Mouse (Mus musculus) hindbrain, embryonic 16.5 days (tissue): Measurements from ENCODE around the gene Cnnm2. TPM values are rescaled to one million over a fixed set of nuclear protein-coding genes. Genes with fewer than 3 reads are reported as not detected.

ENCODE experiments used
- ATAC-seq: fragments of 200-750 bp; cut with Nextera tagmentation; 2 replicates; pipeline ENCODE4 v1.8.0; 2017; ENCODE audit warnings: moderate TSS enrichment, moderate library complexity
- H3K27ac ChIP-seq: fragments of 300-500 bp; sonication (generic); 2 replicates; pipeline ENCODE4 v1.5.1; 2014; ENCODE audit warnings: low read depth, mild to moderate bottlenecking, control low read depth, low read length, moderate library complexity
- H3K27me3 ChIP-seq: fragments of 300-500 bp; sonication (generic); replicated peaks from 2 replicates; pipeline ENCODE4 v1.6.1; 2014; ENCODE audit warnings: low read length; ENCODE audit not compliant: control insufficient read depth, insufficient read depth
- H3K36me3 ChIP-seq: fragments of 300-500 bp; sonication (generic); 2 replicates; pipeline ENCODE4 v1.6.1; 2014; ENCODE audit warnings: mild to moderate bottlenecking, low read length, moderate library complexity, mixed read lengths; ENCODE audit not compliant: control insufficient read depth, insufficient read depth
- H3K4me1 ChIP-seq: fragments of 300-500 bp; sonication (generic); 2 replicates; pipeline ENCODE4 v1.6.1; 2014; ENCODE audit warnings: low read depth, low read length; ENCODE audit not compliant: control insufficient read depth, insufficient read depth
- H3K4me2 ChIP-seq: fragments of 300-500 bp; sonication (generic); 2 replicates; pipeline ENCODE4 v1.6.1; 2014; ENCODE audit warnings: mild to moderate bottlenecking, low read length, control low read depth, moderate library complexity
- H3K4me3 ChIP-seq: fragments of 300-500 bp; sonication (generic); 2 replicates; pipeline ENCODE4 v1.5.1; 2014; ENCODE audit warnings: mild to moderate bottlenecking, low read length, control low read depth, moderate library complexity
- H3K9ac ChIP-seq: fragments of 300-500 bp; sonication (generic); 2 replicates; pipeline ENCODE4 v1.6.1; 2014; ENCODE audit warnings: low read depth, mild to moderate bottlenecking, control low read depth, low read length, moderate library complexity
- H3K9me3 ChIP-seq: fragments of 300-500 bp; sonication (generic); 2 replicates; pipeline ENCODE4 v1.6.1; 2014; ENCODE audit warnings: mild to moderate bottlenecking, low read length, moderate library complexity; ENCODE audit not compliant: control insufficient read depth
- WGBS: fragments of 180-500 bp; shearing (Covaris S2); extraction: QIAGEN DNeasy Blood & Tissue Kit; methylation state at CpG from one replicate; pipeline ENCODE4 v1.1.7; 2014; 5-methylcytosine and 5-hydroxymethylcytosine counted together
- polyA plus RNA-seq: library from polyadenylated mRNA; unstranded; fragments of >200 nt; fragmentation: Nextera tagmentation; extraction: Ambion mirVana; gene quantifications from 2 replicates; pipeline ENCODE4 v1.2.1, GENCODE M21; 2015

Cnnm2 gene
- polyA plus RNA-seq, 1 experiment from 2014 or later: 6.6 TPM

DNA sequence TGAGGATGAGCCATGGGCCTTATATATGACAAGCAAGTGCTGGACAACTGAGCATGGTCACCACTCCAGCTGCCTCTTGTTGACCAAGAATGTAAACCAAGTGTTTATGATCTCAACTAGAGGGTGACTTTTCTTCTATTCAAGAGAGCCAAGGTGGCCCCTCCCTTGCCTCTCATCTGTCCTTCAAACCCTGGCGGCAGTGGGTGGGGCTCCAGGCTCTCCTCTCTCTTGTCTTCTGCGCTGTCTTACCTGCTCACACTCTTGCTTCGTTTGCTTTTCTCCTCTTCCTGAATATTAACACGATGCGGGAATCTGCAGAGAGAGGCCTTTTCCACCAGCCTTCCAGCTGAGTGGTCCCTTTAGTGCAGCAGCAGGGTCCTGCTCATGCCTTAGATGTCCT lies 22.6 kb downstream of the Cnnm2 start:
- no peak for ATAC-seq
- H3K9ac ChIP-seq: no peak overlapping the region
- WGBS: 71% methylated on average over 5 of the region's 5 CpGs
- H3K9me3 ChIP-seq: no peaks in the 10 kb centered on the region
- H3K27me3 ChIP-seq: no peaks in the 10 kb centered on the region
- no peak overlapping the region for H3K4me2 ChIP-seq
- no peak overlapping the region for H3K27ac ChIP-seq
- H3K4me3 ChIP-seq: no peak overlapping the region
- H3K36me3 ChIP-seq: no peaks in the 10 kb centered on the region
- H3K4me1 ChIP-seq: no peaks in the 10 kb centered on the region

DNA sequence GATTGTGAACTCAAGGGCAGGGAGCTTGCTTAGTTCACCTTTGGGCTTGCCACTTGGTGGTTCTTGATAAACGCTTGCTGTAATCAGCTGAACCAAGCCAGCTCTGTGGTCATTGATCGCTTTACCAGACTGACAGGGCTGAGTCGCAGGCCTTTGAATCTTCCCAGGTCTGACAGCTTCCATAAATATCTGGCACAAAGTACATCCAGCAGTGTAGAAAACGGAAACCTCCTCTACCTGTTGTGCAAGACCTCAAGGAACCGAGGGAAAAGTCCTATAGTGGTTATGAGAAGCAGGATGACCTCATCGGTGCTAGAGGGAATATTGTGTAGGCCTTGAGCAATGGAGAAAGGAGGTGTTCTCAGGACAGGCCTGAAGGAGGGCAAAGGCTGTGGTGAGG lies 23.1 kb downstream of the Cnnm2 start:
- Histone ChIP-seq H3K27ac (no peak overlapping the region), H3K36me3 (no peaks in the 10 kb centered on the region), H3K4me3 (no peak overlapping the region), H3K9ac (no peak overlapping the region), H3K27me3 (no peaks in the 10 kb centered on the region), H3K4me2 (no peak overlapping the region), H3K4me1 (no peaks in the 10 kb centered on the region), H3K9me3 (no peaks in the 10 kb centered on the region)
- no peak for ATAC-seq
- 88% methylated on average over 6 of the region's 6 CpGs for WGBS

DNA sequence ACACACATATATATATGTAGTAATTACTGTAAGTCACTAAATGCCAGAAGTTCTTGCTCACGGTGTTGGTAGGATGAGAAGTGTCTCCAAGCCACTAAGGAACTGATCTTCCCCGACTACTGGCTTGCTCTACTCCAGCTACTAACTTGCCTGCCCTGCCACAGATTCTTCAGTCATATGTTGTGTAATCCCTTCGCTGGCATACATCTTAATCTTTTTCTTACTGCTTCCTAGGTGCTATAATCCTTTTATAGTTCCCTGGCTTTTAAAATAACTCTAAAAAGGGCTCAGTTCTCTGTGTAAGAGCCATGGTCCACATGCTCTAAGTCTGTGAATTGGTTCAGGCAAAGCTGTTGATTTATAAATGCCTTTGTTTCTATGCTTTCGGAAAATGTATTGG lies 24.2 kb downstream of the Cnnm2 start:
- H3K36me3 ChIP-seq: no peaks in the 10 kb centered on the region
- no peaks in the 10 kb centered on the region for H3K27me3 ChIP-seq
- H3K9ac ChIP-seq: no peak overlapping the region
- no peak overlapping the region for H3K4me3 ChIP-seq
- 88% methylated on average over 4 of the region's 4 CpGs for whole genome bisulfite sequencing
- no peak for ATAC-seq
- H3K4me2 ChIP-seq: no peak overlapping the region
- H3K4me1 ChIP-seq: no peaks in the 10 kb centered on the region
- no peak overlapping the region for H3K27ac ChIP-seq
- H3K9me3 ChIP-seq: no peaks in the 10 kb centered on the region

DNA sequence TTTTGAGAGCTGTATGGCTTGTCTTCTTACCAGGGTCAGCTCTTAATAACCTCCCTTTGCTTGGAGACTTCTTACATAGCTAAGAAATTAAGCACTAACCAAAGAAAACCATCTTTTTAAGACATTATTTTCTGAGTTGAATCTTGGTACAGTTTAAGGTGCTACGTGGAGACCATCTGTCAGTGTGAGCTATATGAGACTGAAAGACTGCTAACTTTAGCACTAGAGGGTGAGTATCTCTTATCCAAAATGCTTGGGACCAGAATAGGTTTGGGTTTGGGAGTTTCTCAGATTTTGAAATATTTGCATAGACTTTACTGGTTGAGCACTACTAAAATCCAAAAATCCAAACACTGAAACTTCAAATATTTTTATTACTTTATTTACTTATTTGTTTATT lies 28.4 kb downstream of the Cnnm2 start:
- no peak for ATAC-seq
- 91% methylated on average over 1 of the region's 1 CpGs for WGBS
- no peak overlapping the region for H3K27ac ChIP-seq
- H3K4me1 ChIP-seq: no peaks in the 10 kb centered on the region
- H3K36me3 ChIP-seq: no peaks in the 10 kb centered on the region
- no peak overlapping the region for H3K9ac ChIP-seq
- H3K9me3 ChIP-seq: no peaks in the 10 kb centered on the region
- H3K4me3 ChIP-seq: no peak overlapping the region
- H3K27me3 ChIP-seq: no peaks in the 10 kb centered on the region
- H3K4me2 ChIP-seq: no peak overlapping the region

DNA sequence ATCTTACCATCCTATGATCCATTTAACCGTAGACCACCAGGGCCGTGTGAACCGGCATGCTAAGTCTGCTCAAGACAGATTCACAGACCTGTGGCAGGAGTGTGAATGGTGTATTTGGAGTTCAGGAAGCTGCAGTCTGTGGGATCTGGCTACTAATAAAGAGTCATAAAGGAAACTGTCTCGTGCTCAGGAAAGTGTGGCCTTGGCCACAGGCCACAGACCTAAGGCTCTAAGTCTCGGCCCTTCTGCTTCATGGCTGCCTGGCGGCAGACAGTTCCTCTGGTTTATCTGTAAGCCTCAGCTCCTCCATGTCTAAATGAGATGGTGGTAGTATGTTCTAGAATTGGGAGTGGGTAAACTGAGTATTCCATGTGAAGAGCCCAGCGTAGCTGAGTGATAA lies 30.0 kb downstream of the Cnnm2 start:
- no peak overlapping the region for H3K4me3 ChIP-seq
- H3K27ac ChIP-seq: no peak overlapping the region
- 91% methylated on average over 7 of the region's 7 CpGs for WGBS
- H3K27me3 ChIP-seq: no peaks in the 10 kb centered on the region
- ATAC-seq: no peak
- H3K4me1 ChIP-seq: no peaks in the 10 kb centered on the region
- H3K4me2 ChIP-seq: no peak overlapping the region
- no peak overlapping the region for H3K9ac ChIP-seq
- no peaks in the 10 kb centered on the region for H3K9me3 ChIP-seq
- H3K36me3 ChIP-seq: no peaks in the 10 kb centered on the region

DNA sequence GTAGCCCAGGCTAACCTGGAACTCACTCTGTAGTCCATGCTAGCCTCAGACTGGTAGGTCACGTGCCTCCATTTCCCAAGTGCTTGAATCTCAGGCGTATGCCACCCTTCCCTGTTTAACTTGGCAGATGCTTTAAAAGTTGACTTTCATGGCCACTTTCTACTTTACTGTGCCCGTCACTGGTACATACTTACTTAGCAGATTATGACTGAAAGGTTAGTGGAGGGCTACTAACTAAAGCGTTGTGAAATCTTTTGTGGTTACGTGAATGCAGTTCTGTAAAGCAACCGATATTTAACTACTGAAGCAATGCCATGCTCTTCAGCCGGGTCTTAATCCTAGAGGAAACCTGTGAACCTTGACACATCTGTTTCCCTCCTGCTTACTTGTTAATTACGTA lies 30.5 kb downstream of the Cnnm2 start:
- Histone ChIP-seq H3K27ac (no peak overlapping the region), H3K4me2 (no peak overlapping the region), H3K36me3 (no peaks in the 10 kb centered on the region), H3K4me1 (no peaks in the 10 kb centered on the region), H3K9ac (no peak overlapping the region), H3K9me3 (no peaks in the 10 kb centered on the region), H3K4me3 (no peak overlapping the region), H3K27me3 (no peaks in the 10 kb centered on the region)
- 82% methylated on average over 8 of the region's 8 CpGs for WGBS
- ATAC-seq: no peak

DNA sequence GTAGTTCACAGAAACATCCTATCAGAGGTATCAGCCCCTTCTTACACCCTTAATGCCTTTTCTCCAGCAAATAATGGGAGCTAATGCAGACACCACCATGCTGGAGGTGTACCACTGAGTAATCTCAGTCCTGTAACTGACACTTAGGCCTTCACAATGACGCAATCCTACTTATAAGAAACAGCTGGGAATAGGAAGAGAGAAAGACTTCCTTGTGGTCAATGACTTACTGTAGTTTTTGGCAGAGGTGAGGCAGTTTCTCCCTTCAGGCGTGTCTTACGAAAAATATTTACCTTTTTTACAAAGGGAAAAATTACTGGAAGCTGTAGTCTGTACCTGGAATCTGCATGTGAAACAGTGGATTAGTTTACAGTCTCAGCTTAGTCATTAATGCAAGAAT lies 31.1 kb downstream of the Cnnm2 start:
- H3K4me1 ChIP-seq: no peaks in the 10 kb centered on the region
- no peak overlapping the region for H3K27ac ChIP-seq
- no peaks in the 10 kb centered on the region for H3K9me3 ChIP-seq
- no peaks in the 10 kb centered on the region for H3K36me3 ChIP-seq
- no peak for ATAC-seq
- no peak overlapping the region for H3K9ac ChIP-seq
- no peak overlapping the region for H3K4me3 ChIP-seq
- no peak overlapping the region for H3K4me2 ChIP-seq
- WGBS: 88% methylated on average over 3 of the region's 3 CpGs
- no peaks in the 10 kb centered on the region for H3K27me3 ChIP-seq

DNA sequence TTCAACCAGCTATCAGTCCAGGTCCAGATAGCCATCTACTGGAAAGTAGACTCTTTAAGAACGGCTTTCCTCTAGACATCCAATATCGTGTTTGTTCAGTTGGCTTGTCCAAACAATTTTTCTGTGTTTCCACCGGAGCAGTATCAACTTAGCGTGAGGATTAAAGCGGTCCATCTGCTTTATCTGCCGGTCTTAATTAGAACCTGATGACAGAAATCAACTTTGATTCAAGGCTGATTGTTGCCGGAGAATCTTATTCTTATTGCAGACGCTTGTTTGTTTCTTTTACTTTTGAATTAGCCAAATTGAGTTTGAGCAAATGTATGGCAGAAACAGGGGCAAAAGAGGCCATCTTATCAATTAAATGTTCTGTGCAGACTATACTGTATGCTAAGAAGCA lies 32.8 kb downstream of the Cnnm2 start:
- no peaks in the 10 kb centered on the region for H3K36me3 ChIP-seq
- H3K4me2 ChIP-seq: no peak overlapping the region
- H3K27me3 ChIP-seq: no peaks in the 10 kb centered on the region
- H3K4me1 ChIP-seq: no peaks in the 10 kb centered on the region
- no peak for ATAC-seq
- 71% methylated on average over 8 of the region's 8 CpGs for WGBS
- H3K4me3 ChIP-seq: no peak overlapping the region
- no peaks in the 10 kb centered on the region for H3K9me3 ChIP-seq
- H3K9ac ChIP-seq: no peak overlapping the region
- no peak overlapping the region for H3K27ac ChIP-seq

DNA sequence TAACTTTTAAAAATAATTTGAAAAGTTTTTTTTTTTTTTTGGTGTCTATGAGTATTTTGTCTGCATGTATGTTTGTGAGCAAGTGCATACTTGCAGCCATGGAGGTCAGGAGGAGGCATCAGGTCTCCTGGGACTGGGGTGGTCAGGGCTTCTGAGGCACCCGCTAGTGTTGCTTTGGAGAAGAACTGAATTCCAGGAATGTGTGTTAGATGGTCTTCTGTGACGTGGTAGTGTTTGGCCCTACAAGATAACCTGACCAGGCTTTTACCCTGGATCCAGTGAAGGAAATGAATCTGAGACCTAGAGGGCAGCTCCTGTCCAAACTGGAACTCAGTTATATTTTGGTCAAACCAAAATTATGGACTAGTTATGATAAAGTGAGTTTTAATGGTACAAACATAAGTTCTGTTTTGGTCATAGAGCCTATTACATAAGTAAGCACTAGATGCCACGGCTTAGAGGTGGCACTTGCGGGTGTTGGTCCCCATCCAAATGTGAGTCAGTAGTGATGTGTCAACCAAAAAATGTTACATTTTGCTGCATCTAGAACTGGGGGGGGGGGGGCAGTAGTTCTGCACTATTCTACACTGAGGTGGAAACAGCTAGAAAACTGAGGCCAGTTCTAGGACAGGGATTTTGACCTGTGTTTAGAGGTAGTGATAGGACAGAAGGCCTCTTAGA lies 38.6 kb downstream of the Cnnm2 start:
- Histone ChIP-seq H3K4me1 (no peaks in the 10 kb centered on the region), H3K9ac (no peak overlapping the region), H3K4me2 (no peak overlapping the region), H3K9me3 (no peaks in the 10 kb centered on the region), H3K36me3 (no peaks in the 10 kb centered on the region), H3K4me3 (no peak overlapping the region), H3K27ac (no peak overlapping the region), H3K27me3 (no peaks in the 10 kb centered on the region)
- WGBS: 97% methylated on average over 4 of the region's 4 CpGs
- no peak for ATAC-seq

DNA sequence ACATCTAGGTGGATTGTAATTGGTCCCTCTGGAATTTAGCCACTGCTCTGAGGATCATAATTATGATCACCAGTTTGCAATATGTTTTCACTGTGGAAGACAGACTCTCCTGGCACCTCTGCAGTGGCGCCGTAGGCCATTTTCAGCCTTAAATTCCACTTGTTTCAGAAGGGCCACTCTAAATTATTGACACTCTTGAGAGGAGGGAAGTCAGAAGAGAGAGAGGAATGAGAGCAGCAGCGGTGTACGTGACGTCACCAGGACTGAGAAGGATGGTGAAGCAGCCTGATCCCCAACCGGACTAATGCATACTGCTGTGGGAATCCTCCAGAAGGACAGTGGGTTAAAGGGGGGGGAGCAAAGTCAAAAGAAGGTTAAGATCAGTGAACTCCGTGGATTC lies 40.1 kb downstream of the Cnnm2 start:
- Histone ChIP-seq H3K9me3 (no peaks in the 10 kb centered on the region), H3K27me3 (no peaks in the 10 kb centered on the region), H3K4me3 (no peak overlapping the region), H3K9ac (no peak overlapping the region), H3K4me2 (no peak overlapping the region), H3K4me1 (no peaks in the 10 kb centered on the region), H3K36me3 (no peaks in the 10 kb centered on the region), H3K27ac (no peak overlapping the region)
- ATAC-seq: no peak
- WGBS: 85% methylated on average over 7 of the region's 7 CpGs
